Comparison of ENCODE assay signal across 17 mouse cellular contexts in genomic region chr11:121015472-121015871, GRCm38 (mm10). TPM values are rescaled to one million over a fixed set of nuclear protein-coding genes. Genes with fewer than 3 reads are reported as not detected.
DNase-seq lines count a peak whose midpoint lies in the region; ATAC-seq lines count a peak whose summit lies in the region.
"Had no signal": no experiment of that assay in that cellular context is flagged by ENCODE, and none has a peak within 500 bp of the region (broad histone marks: within the 10 kb centered on the region; RNA-seq: fewer than 3 reads in every experiment).

No protein-coding gene starts in this region.

- H3K4me2 ChIP-seq in heart, embryonic 13.5 days, result 0 out of 2 replicates have a peak overlapping the region, but pooled peaks have one; percentile 69
- no peak overlapping the region; the same call in 1 of the 2 replicates for H3K4me2 ChIP-seq in heart, embryonic 11.5 days
- peak overlapping the region; percentile 57; the same call in 1 of the 2 replicates for H3K4me2 ChIP-seq in lung, embryonic 15.5 days
- H3K4me2 ChIP-seq in intestine, embryonic 16.5 days (ENCODE audit: low read depth, low read length), result peak overlapping the region; percentile 55; the same call in 1 of the 2 replicates
- no peak overlapping the region for H3K4me2 ChIP-seq in forebrain, embryonic 16.5 days (ENCODE audit: low read length)

- H3K4me3 ChIP-seq in heart, embryonic 13.5 days, result no peak overlapping the region
- no peak overlapping the region for H3K4me3 ChIP-seq in heart, embryonic 11.5 days (ENCODE audit: low read depth, low read length)
- H3K4me3 ChIP-seq in lung, embryonic 15.5 days, result no peak overlapping the region
- H3K4me3 ChIP-seq in intestine, embryonic 16.5 days (ENCODE audit: low read length), result no peak overlapping the region
- H3K4me3 ChIP-seq in forebrain, embryonic 16.5 days (replicated peaks; ENCODE audit: low read length), result no peak overlapping the region
- no peak overlapping the region for H3K4me3 ChIP-seq in forebrain, embryonic 10.5 days
- H3K4me3 ChIP-seq: embryonic facial prominence, embryonic 10.5 days had no signal

- no peak for ATAC-seq in heart, embryonic 13.5 days (ENCODE audit: extremely low read depth, insufficient number of reproducible peaks, low FRiP score, low TSS enrichment)
- ATAC-seq in heart, embryonic 11.5 days (replicated peaks; ENCODE audit: insufficient number of reproducible peaks, low FRiP score, low TSS enrichment), result no peak
- peak; percentile 44; the same call in 1 of the 2 replicates for ATAC-seq in lung, embryonic 15.5 days (ENCODE audit: borderline replicate concordance, extremely low read depth, low FRiP score, low TSS enrichment)
- ATAC-seq in intestine, embryonic 16.5 days, result no peak
- ATAC-seq in forebrain, embryonic 16.5 days, result no peak
- ATAC-seq: hindbrain, postnatal 0 days had no signal

- H3K27ac ChIP-seq in heart, embryonic 13.5 days (replicated peaks), result peak overlapping the region; percentile 45; the same call in 1 of the 2 replicates
- no peak overlapping the region for H3K27ac ChIP-seq in heart, embryonic 11.5 days (ENCODE audit: low read depth, low read length)
- peak overlapping the region; percentile 42 for H3K27ac ChIP-seq in lung, embryonic 15.5 days
- no peak overlapping the region for H3K27ac ChIP-seq in intestine, embryonic 16.5 days (ENCODE audit: low read length)
- no peak overlapping the region for H3K27ac ChIP-seq in forebrain, embryonic 16.5 days (ENCODE audit: low read length)
- H3K27ac ChIP-seq in forebrain, embryonic 10.5 days, result no peak overlapping the region
- H3K27ac ChIP-seq: embryonic facial prominence, embryonic 10.5 days; forebrain, embryonic 12.5 days; hindbrain, embryonic 10.5 days; hindbrain, postnatal 0 days had no signal

- H3K9ac ChIP-seq in heart, embryonic 13.5 days, result no peak overlapping the region
- H3K9ac ChIP-seq in heart, embryonic 11.5 days (ENCODE audit: low read depth, low read length), result no peak overlapping the region
- H3K9ac ChIP-seq in lung, embryonic 15.5 days, result no peak overlapping the region
- no peak overlapping the region for H3K9ac ChIP-seq in intestine, embryonic 16.5 days (ENCODE audit: low read depth, low read length)
- H3K9ac ChIP-seq in forebrain, embryonic 16.5 days (replicated peaks; ENCODE audit: low read depth, low read length), result no peak overlapping the region
- H3K9ac ChIP-seq: forebrain, embryonic 12.5 days had no signal

- H3K9me3 ChIP-seq in heart, embryonic 13.5 days, result no peaks in the 10 kb centered on the region
- H3K9me3 ChIP-seq in heart, embryonic 11.5 days (replicated peaks; ENCODE audit: control insufficient read depth, low read length), result no peaks in the 10 kb centered on the region
- H3K9me3 ChIP-seq in lung, embryonic 15.5 days, result no peaks in the 10 kb centered on the region
- H3K9me3 ChIP-seq in intestine, embryonic 16.5 days (ENCODE audit: control insufficient read depth, low read length), result no peaks in the 10 kb centered on the region
- H3K9me3 ChIP-seq in forebrain, embryonic 16.5 days (ENCODE audit: control insufficient read depth, low read length), result no peaks in the 10 kb centered on the region
- H3K9me3 ChIP-seq in forebrain, embryonic 10.5 days, result no peaks in the 10 kb centered on the region
- H3K9me3 ChIP-seq: embryonic facial prominence, embryonic 10.5 days; forebrain, embryonic 12.5 days; hindbrain, embryonic 10.5 days; megakaryocyte, embryonic 14.5 days had no signal

- no peak for DNase-seq in lung, postnatal 25 days (ENCODE audit: low spot score)
- DNase-seq in lung, postnatal 36 days, result peak; percentile 47
- no peak for DNase-seq in forebrain, embryonic 10.5 days (ENCODE audit: extremely low spot score, low spot score)
- DNase-seq: B cell, adult 2 months; liver; thymus, postnatal 25 days had no signal

- H3K36me3 ChIP-seq in heart, embryonic 13.5 days, result no peaks in the 10 kb centered on the region
- no peaks in the 10 kb centered on the region for H3K36me3 ChIP-seq in heart, embryonic 11.5 days (ENCODE audit: control insufficient read depth, insufficient read depth, low read length)
- H3K36me3 ChIP-seq in lung, embryonic 15.5 days, result no peaks in the 10 kb centered on the region
- H3K36me3 ChIP-seq in intestine, embryonic 16.5 days (ENCODE audit: control insufficient read depth, insufficient read depth, low read length), result no peaks in the 10 kb centered on the region
- no peaks in the 10 kb centered on the region for H3K36me3 ChIP-seq in forebrain, embryonic 16.5 days (ENCODE audit: control insufficient read depth, insufficient read depth)
- no peaks in the 10 kb centered on the region for H3K36me3 ChIP-seq in forebrain, embryonic 10.5 days (replicated peaks)
- H3K36me3 ChIP-seq: embryonic facial prominence, embryonic 10.5 days; forebrain, embryonic 12.5 days; hindbrain, embryonic 10.5 days had no signal

- H3K27me3 ChIP-seq in heart, embryonic 13.5 days (replicated peaks), result 0 out of 2 replicates have a peak, but pooled peaks cover 2% of the 10 kb centered on the region
- H3K27me3 ChIP-seq in heart, embryonic 11.5 days (ENCODE audit: control insufficient read depth, insufficient read depth, low read length), result no peaks in the 10 kb centered on the region
- H3K27me3 ChIP-seq in lung, embryonic 15.5 days, result no peaks in the 10 kb centered on the region
- H3K27me3 ChIP-seq in intestine, embryonic 16.5 days (replicated peaks; ENCODE audit: control insufficient read depth, insufficient read depth, low read length), result no peaks in the 10 kb centered on the region
- no peaks in the 10 kb centered on the region for H3K27me3 ChIP-seq in forebrain, embryonic 16.5 days (replicated peaks; ENCODE audit: control insufficient read depth, insufficient read depth, low read length)
- H3K27me3 ChIP-seq in forebrain, embryonic 10.5 days (ENCODE audit: poor library complexity, severe bottlenecking), result no peaks in the 10 kb centered on the region
- H3K27me3 ChIP-seq: forebrain, embryonic 12.5 days had no signal

- WGBS in heart, embryonic 13.5 days, result 33% methylated on average over 6 of the region's 6 CpGs
- WGBS in heart, embryonic 11.5 days (ENCODE audit: insufficient replicate concordance), result 32% methylated on average over 6 of the region's 6 CpGs
- 19% methylated on average over 6 of the region's 6 CpGs for WGBS in lung, embryonic 15.5 days
- 38% methylated on average over 6 of the region's 6 CpGs for WGBS in intestine, embryonic 16.5 days
- 65% methylated on average over 6 of the region's 6 CpGs for WGBS in forebrain, embryonic 16.5 days
- 75% methylated on average over 6 of the region's 6 CpGs for WGBS in forebrain, embryonic 10.5 days

- peaks cover 15% of the 10 kb centered on the region for H3K4me1 ChIP-seq in heart, embryonic 13.5 days
- H3K4me1 ChIP-seq in heart, embryonic 11.5 days (ENCODE audit: control insufficient read depth, insufficient read depth, low read length), result peaks cover 4% of the 10 kb centered on the region; the same call in 1 of the 2 replicates
- peaks cover 15% of the 10 kb centered on the region for H3K4me1 ChIP-seq in lung, embryonic 15.5 days
- peaks cover 7% of the 10 kb centered on the region for H3K4me1 ChIP-seq in intestine, embryonic 16.5 days (ENCODE audit: control insufficient read depth, insufficient read depth, low read length)
- H3K4me1 ChIP-seq in forebrain, embryonic 16.5 days (replicated peaks; ENCODE audit: control insufficient read depth, insufficient read depth, low read length), result peaks cover 5% of the 10 kb centered on the region
- no peaks in the 10 kb centered on the region for H3K4me1 ChIP-seq in forebrain, embryonic 10.5 days

RNA-seq across cellular contexts. Expression of gene Cd7, which starts 23.7 kb away (rescaled TPM):
- 0.22 and 0.29 TPM in 2 replicates for polyA plus RNA-seq in heart, embryonic 13.5 days (2015; fragmentation: Nextera tagmentation; extraction: Ambion mirVana)
- polyA plus RNA-seq in heart, embryonic 11.5 days (2014; fragmentation: Nextera tagmentation; extraction: Ambion mirVana), result 0.31 TPM in 1 of 2 replicates, not detected in the other
- polyA plus RNA-seq in lung, embryonic 15.5 days (2015; fragmentation: Nextera tagmentation; extraction: Ambion mirVana), result 0.65 and 1.5 TPM in 2 replicates
- 6.7 and 7.9 TPM in 2 replicates for polyA plus RNA-seq in intestine, embryonic 16.5 days (2015; fragmentation: Nextera tagmentation; extraction: Ambion mirVana)
- not detected in 2 replicates for polyA plus RNA-seq in forebrain, embryonic 16.5 days (2015; fragmentation: Nextera tagmentation; extraction: Ambion mirVana)
- polyA plus RNA-seq in forebrain, embryonic 10.5 days (2016; fragmentation: Nextera tagmentation; extraction: Ambion mirVana), result not detected in 2 replicates
- polyA plus RNA-seq: embryonic facial prominence, embryonic 10.5 days; forebrain, embryonic 12.5 days; hindbrain, embryonic 10.5 days; hindbrain, postnatal 0 days; neural tube, embryonic 11.5 days had no signal

RNA-seq across cellular contexts. Expression of gene Csnk1d, which starts 24.3 kb away (rescaled TPM):
- 71.4 and 71.5 TPM in 2 replicates for polyA plus RNA-seq in heart, embryonic 13.5 days (2015; fragmentation: Nextera tagmentation; extraction: Ambion mirVana)
- 47.9 and 58.5 TPM in 2 replicates for polyA plus RNA-seq in heart, embryonic 11.5 days (2014; fragmentation: Nextera tagmentation; extraction: Ambion mirVana)
- 132 and 133 TPM in 2 replicates for polyA plus RNA-seq in lung, embryonic 15.5 days (2015; fragmentation: Nextera tagmentation; extraction: Ambion mirVana)
- 93.9 and 97.7 TPM in 2 replicates for polyA plus RNA-seq in intestine, embryonic 16.5 days (2015; fragmentation: Nextera tagmentation; extraction: Ambion mirVana)
- polyA plus RNA-seq in forebrain, embryonic 16.5 days (2015; fragmentation: Nextera tagmentation; extraction: Ambion mirVana), result 146 and 149 TPM in 2 replicates
- polyA plus RNA-seq in forebrain, embryonic 10.5 days (2016; fragmentation: Nextera tagmentation; extraction: Ambion mirVana), result 120 and 123 TPM in 2 replicates

RNA-seq across cellular contexts. Expression of gene Sectm1b, which starts 47.9 kb away (rescaled TPM):
- not detected in 2 replicates for polyA plus RNA-seq in heart, embryonic 13.5 days (2015; fragmentation: Nextera tagmentation; extraction: Ambion mirVana)
- polyA plus RNA-seq in heart, embryonic 11.5 days (2014; fragmentation: Nextera tagmentation; extraction: Ambion mirVana), result not detected in 2 replicates
- not detected in 2 replicates for polyA plus RNA-seq in lung, embryonic 15.5 days (2015; fragmentation: Nextera tagmentation; extraction: Ambion mirVana)
- 0.93 and 2.6 TPM in 2 replicates for polyA plus RNA-seq in intestine, embryonic 16.5 days (2015; fragmentation: Nextera tagmentation; extraction: Ambion mirVana)
- not detected in 2 replicates for polyA plus RNA-seq in forebrain, embryonic 16.5 days (2015; fragmentation: Nextera tagmentation; extraction: Ambion mirVana)
- polyA plus RNA-seq in forebrain, embryonic 10.5 days (2016; fragmentation: Nextera tagmentation; extraction: Ambion mirVana), result not detected in 2 replicates
- polyA plus RNA-seq: embryonic facial prominence, embryonic 10.5 days; forebrain, embryonic 12.5 days; hindbrain, embryonic 10.5 days; hindbrain, postnatal 0 days; neural tube, embryonic 11.5 days had no signal

Comparison
In these comparisons a context has a peak if more than half of its experiments do, and no peak if none do; other contexts are left out.
1. H3K27ac ChIP-seq: peak in heart, embryonic 13.5 days (single experiment) and lung, embryonic 15.5 days (single experiment); none in heart, embryonic 11.5 days (single experiment), intestine, embryonic 16.5 days (single experiment), forebrain, embryonic 16.5 days (single experiment) and forebrain, embryonic 10.5 days (single experiment).
2. H3K4me2 ChIP-seq: peak in heart, embryonic 13.5 days (single experiment), lung, embryonic 15.5 days (single experiment) and intestine, embryonic 16.5 days (single experiment); none in heart, embryonic 11.5 days (single experiment) and forebrain, embryonic 16.5 days (single experiment).